Mouse (Mus musculus): ENCODE measurements around the gene Myo1e.

Gene Myo1e

DNA sequence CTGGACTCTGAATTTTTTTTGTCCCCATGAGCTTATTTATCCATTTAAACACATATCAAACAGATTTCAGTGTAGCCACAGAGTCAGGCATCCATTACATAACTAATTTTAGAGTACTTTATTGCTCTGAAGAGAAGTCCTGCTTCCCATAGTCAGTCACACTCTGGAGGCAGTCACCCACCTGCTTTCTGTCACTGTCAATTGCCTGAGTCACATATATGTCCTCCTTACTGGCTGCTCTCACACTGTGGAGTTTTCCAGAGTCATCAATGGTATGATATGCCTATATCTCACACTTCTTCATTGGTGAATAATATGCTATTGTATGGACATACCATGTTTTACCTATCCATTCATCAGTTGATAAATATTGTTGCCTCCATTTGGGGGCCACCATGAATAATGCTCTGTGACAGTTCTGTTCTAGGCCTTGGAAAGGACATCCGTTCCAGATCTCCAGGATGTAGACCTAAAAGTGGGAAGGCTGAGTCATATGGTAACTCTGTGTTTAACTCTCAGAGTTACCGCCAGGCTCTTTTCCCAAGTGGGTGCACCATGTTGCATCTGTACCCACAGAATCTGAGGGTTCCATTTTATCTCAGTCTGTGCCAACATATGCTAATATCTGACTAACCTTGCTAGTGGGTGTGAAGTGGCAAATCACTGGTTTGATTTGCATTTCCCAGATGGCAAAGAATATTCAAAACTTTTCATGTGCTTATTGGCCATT, 152.4 kb downstream of the Myo1e start:
- peak in 1 of 2 experiments; percentile 28 for DNase-seq (ENCODE audit: low spot score in 2 of 2)

- peak; percentile 43 to 45 for DNase-seq (ENCODE audit: low spot score in 2 of 2)
Measured at GRCm38 (mm10) chr9:70364741-70365140, 157.6 kb downstream of the Myo1e start.

DNA sequence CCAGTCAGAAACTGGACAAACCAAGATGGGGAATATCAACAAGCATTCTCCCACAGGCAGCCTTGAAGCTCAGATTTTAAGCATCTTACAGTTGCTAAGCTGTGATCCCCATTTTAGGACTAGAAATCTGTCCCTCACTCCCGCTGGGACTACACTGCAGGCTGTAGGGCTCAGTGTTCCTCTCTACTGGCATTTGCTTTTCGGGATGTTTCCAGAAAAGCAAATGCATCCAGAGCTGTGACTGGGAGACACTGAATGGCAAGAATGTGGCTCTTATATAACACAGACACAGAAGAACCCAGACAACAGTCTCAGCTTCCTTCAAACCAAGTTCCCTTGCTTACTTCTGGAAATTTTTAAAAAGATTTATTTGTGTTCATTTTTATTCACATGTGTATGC, 158.8 kb downstream of the Myo1e start:
- no peak for DNase-seq (ENCODE audit: low spot score in 2 of 2)

GRCm38 (mm10) chr9:70366898-70367297, 159.7 kb downstream of the Myo1e start:
- peak in 1 of 2 experiments; percentile 57 for DNase-seq (ENCODE audit: low spot score in 2 of 2)

GRCm38 (mm10) chr9:70371638-70372037, 164.5 kb downstream of the Myo1e start:
- DNase-seq (ENCODE audit: low spot score in 2 of 2) = no peak

DNA sequence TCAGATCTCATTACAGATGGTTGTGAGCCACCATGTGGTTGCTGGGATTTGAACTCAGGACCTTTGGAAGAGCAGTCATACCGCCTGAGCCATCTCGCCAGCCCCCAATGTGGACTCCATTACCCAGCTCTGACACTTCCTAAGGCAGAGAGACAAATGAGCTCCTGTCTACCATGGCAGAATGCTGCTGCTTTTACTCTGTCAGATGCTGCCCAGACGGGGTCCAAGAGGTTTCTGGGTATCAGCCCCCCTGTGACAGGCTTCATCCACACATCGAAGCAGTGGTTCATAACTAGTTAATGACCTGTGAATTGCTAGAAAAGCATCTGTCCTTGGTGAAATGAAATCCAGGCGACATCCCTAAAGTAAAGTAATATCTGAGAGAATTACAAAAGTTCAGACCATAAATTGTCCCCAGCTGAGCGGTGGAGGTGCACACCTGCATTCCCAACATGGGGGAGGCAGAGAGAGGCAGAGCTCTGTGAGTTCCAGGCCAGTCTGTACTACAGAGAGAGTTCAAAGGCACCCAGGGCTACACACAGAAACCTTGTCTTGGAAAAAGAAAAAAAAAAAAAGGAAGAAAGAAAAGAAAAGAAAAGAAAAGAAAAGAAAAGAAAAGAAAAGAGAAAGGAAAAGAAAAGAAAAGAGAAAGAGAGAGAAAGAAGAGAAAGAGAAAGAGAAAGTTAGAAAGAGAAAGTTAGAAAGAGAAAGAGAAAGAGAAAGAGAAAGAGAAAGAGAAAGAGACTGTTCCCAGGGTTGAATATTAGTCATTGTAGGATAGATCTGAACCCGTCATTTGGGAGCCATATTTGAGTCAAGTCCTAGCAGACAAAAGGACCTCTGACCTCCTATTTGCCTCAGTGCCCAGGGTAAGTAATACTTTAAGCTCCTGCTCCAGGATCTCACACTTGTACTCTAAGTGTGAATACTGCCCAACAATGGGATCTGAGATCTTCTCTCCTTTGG, 172.6 kb downstream of the Myo1e start:
- DNase-seq (ENCODE audit: low spot score in 2 of 2) = no peak

DNA sequence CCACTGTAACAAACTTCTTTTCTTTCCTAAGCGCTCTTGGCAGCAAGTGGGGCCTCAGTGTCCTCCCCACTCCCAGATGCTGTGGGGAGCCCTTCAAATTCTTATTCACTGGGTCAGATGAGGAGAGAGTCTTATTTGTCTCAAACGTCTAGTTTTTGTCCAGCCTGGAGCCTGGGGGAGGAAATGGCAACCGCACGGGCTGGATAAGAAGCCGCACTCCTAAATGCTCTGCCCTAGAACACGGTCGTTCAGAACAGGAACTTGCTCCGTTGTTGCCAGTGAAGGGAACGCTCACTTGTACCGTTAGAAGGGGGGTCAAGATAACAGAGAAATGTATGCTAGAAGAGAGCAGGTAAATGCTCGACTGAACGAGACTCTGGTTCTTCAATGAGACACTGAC, 174.9 kb downstream of the Myo1e start:
- DNase-seq (ENCODE audit: low spot score in 2 of 2) = no peak

- no peak for DNase-seq (ENCODE audit: low spot score in 2 of 2)
Measured at GRCm38 (mm10) chr9:70383750-70384149, 176.6 kb downstream of the Myo1e start.

DNA sequence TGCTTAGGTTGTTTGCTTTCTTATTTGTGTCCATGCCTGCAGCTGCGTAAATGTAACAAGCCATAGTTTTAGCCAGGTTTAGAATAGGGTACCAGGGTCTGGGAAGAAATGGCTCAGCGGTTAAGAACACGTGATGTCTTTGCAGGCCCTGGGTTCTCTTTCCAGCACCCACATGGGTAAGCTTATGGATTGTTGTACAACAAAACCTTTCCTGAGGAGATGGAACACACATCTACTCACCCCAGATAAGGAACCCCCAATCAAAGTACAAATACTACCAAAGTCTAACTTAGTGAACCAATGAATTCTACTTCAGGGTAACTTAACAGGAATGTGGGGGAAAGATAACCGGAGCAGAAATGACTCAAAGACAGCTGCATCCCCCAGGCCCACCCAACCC, 177.3 kb downstream of the Myo1e start:
- DNase-seq (ENCODE audit: low spot score in 2 of 2) = no peak

DNA sequence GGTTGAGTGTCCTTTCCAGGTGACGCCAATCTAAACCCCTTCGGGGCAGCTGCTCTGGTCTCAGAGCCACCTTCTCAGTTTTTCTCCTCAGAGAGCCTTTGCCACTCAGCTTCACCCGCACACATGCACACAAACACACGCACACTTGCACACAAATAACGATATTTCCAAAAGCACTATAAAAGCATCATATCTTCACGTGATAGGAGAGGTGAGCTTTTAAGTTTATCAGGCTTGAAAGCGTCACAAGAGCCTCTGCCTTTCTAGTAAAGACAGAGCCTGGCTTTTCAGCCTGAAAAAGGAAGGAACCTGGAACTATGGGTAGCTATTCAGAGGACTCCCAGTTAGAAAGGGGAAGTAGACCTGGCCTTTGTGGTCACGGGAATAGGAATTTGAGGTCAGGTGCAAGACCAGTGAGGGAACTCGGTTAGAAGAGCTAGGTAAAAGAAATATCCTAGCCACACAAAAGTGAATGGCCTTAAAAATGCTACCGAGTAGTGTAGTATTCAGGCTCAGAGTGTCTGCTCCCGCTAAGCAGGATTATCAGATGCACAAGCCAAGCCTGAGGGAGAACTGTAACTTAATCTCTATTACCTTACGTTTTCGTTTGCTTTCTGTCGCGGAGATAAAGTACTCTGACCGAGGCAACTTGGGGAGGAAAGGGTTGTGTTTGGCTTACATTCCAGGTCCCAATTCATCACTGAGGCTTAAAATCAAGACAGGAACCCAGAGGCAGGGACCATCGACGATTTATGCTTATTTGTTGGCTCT, 178.0 kb downstream of the Myo1e start:
- DNase-seq (ENCODE audit: low spot score in 2 of 2) = no peak

- DNase-seq (ENCODE audit: low spot score in 2 of 2) = no peak
Measured at GRCm38 (mm10) chr9:70387410-70388119, 180.4 kb downstream of the Myo1e start.

GRCm38 (mm10) chr9:70389548-70389947, 182.4 kb downstream of the Myo1e start:
- DNase-seq (ENCODE audit: low spot score in 2 of 2) = no peak

- DNase-seq (ENCODE audit: low spot score in 2 of 2) = no peak
Measured at GRCm38 (mm10) chr9:70391042-70391441, 183.9 kb downstream of the Myo1e start.

- no peak for DNase-seq (ENCODE audit: low spot score in 2 of 2)
Measured at GRCm38 (mm10) chr9:70391660-70392562, 184.8 kb downstream of the Myo1e start.

GRCm38 (mm10) chr9:70392563-70392907, 185.4 kb downstream of the Myo1e start:
- DNase-seq (ENCODE audit: low spot score in 2 of 2) = peak in 1 of 2 experiments; percentile 54

DNA sequence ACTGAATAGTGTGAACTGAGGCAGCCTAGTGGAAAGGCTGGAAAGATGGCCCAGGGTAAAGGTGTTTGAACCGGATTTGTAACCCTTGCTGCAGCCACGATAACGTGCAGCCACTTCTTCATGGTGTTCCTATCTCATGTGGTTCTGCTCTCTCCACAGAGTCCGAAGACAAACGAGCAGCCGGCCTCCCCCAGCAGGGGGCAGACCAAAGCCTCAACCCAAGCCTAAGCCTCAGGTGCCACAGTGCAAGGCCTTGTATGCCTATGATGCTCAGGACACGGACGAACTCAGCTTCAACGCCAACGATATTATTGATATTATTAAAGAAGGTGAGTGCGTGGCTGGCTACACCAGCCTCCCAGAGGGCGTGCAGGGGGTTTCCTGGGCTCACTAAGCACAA, 188.5 kb downstream of the Myo1e start:
- no peak for DNase-seq (ENCODE audit: low spot score in 2 of 2)

- no peak for DNase-seq (ENCODE audit: low spot score in 2 of 2)
Measured at GRCm38 (mm10) chr9:70396083-70396482, 188.9 kb downstream of the Myo1e start.

DNA sequence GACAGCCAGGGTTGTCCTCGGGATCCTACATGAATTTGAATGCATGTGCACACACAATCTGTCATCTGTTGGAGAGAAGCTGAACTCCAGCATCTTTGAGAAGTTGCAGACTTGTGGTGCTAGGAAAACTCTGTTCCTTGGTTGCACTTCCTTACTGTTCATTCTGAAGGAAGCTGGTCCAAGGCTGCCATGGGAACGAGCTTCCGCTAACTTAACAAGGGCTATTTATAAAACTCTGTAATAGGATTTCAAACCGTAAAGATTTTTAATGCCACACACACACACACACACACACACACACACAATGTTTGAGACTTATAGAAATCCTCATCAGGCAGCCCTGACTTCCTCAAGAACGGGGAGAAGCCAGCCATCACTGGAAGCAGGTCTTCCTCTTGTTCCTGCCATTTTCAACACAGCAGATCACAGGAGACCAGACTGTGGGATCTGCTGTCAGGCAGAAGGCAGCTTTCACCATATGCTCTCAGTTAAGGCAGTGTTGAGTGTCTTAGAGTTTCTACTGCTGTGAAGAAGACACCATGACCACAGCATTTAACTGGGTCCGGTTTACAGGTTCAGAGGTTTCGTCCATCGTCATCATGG, 194.9 kb downstream of the Myo1e start:
- peak in 1 of 2 experiments; percentile 54 for DNase-seq (ENCODE audit: low spot score in 2 of 2)

DNA sequence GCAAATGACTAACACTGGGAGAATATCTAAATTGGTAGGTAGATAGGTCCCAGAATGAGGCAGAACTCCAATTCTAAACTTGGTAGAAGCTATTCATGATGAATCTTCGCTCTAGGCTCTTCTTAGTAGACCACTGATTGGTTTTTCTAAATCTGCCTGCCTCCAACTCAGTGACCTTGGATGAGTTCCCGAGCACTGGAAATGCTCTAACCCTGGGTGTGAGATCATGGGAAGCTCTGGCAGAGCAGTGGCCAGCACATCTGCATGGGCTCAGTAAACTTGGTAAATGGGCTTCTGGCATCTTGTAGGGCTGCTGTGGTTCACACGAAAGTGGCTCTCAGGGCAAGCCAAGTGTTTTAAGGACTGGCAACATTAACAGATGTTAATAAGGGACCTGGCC, 199.4 kb downstream of the Myo1e start:
- DNase-seq (ENCODE audit: low spot score in 2 of 2) = no peak

GRCm38 (mm10) chr9:70408791-70409190, 201.6 kb downstream of the Myo1e start:
- peak in 1 of 2 experiments; percentile 40 for DNase-seq (ENCODE audit: low spot score in 2 of 2)

Data from left cerebral cortex, adult 9 months (tissue).